Mouse (Mus musculus) CD4-positive, CD25-positive, alpha-beta regulatory T cell (primary cell): ENCODE results near the gene Pigk. TPM values are rescaled to one million over a fixed set of nuclear protein-coding genes. Genes with fewer than 3 reads are reported as not detected.

Experiments
- polyA plus RNA-seq: library from polyadenylated mRNA; unstranded; fragments of 100-300 nt; shearing (Covaris generic); gene quantifications from one replicate; pipeline ENCODE4 v1.2.1, GENCODE M21; 2017

The Pigk gene
- 55.8 TPM for polyA plus RNA-seq

GRCm38 (mm10) chr3:152713991-152714902 is at the start of gene Pigk:
Pigk (plus strand) TSS chr3:152714100.

GRCm38 (mm10) chr3:152668239-152668638 is 45.7 kb upstream of the Pigk start, which contains the start of gene Ak5:
Ak5 (minus strand) TSS chr3:152668360.

GRCm38 (mm10) chr3:152981988-152982387 is 268.1 kb downstream of the Pigk start, which contains the start of gene St6galnac5:
St6galnac5 (minus strand) TSS chr3:152982246.

Other genes with a start within 250 kb of the Pigk start
- gene Ak5, start 45.7 kb upstream of the Pigk start, polyA plus RNA-seq, result 0.16 TPM